Comparison of ENCODE assay signal across 9 mouse cellular contexts in genomic region chr2:27541225-27541624, GRCm38 (mm10). TPM values are rescaled to one million over a fixed set of nuclear protein-coding genes. Genes with fewer than 3 reads are reported as not detected.
DNase-seq lines count a peak whose midpoint lies in the region; ATAC-seq and TF ChIP-seq lines count a peak whose summit lies in the region.
"Had no signal": no experiment of that assay in that cellular context is flagged by ENCODE, and none has a peak within 500 bp of the region (broad histone marks: within the 10 kb centered on the region; RNA-seq: fewer than 3 reads in every experiment).

No protein-coding gene starts in this region.

- 0 out of 2 replicates have a peak overlapping the region, but pooled peaks have one; percentile 62 for H3K9ac ChIP-seq in heart, embryonic 12.5 days
- H3K9ac ChIP-seq in MEL (ENCODE audit: control insufficient read depth, low read depth, low read length, poor library complexity, severe bottlenecking) = peak overlapping the region; percentile 72
- H3K9ac ChIP-seq in hindbrain, embryonic 13.5 days = peak overlapping the region; percentile 76

- no peak for TF ChIP-seq EP300 in MEL (IDR thresholded peaks at IDR 0.05; ENCODE audit: low read depth in 1 of 2, low read length in 2 of 2)

- ATAC-seq in heart, embryonic 12.5 days (ENCODE audit: insufficient number of reproducible peaks, low FRiP score) = no peak
- ATAC-seq in hindbrain, embryonic 13.5 days (ENCODE audit: low FRiP score) = no peak

- no peak for DNase-seq in heart, adult 9 months (ENCODE audit: low spot score in 2 of 2)
- no peak for DNase-seq in MEL (ENCODE audit: low read depth, low spot score)
- no peak for DNase-seq in midbrain, embryonic 10.5 days (ENCODE audit: low spot score)
- DNase-seq in retina, postnatal 1 day = no peak
- no peak for DNase-seq in right cerebral cortex, adult 18-20 months
- DNase-seq in urinary bladder, postnatal 14 days (ENCODE audit: low spot score) = no peak
- DNase-seq: gastrocnemius, postnatal 10 days had no signal

- no peak for TF ChIP-seq CTCF in MEL (IDR thresholded peaks at IDR 0.05 in 2 of 3, conservative IDR thresholded peaks at IDR 0.05 in 1 of 3; ENCODE audit: control insufficient read depth in 1 of 3, insufficient read depth in 1 of 3, low read depth in 2 of 3, low read length in 3 of 3, poor library complexity in 1 of 3, severe bottlenecking in 1 of 3)

- no peaks in the 10 kb centered on the region for H3K9me3 ChIP-seq in heart, embryonic 12.5 days (replicated peaks)
- H3K9me3 ChIP-seq in MEL (replicated peaks; ENCODE audit: insufficient read depth, low read length) = no peaks in the 10 kb centered on the region
- H3K9me3 ChIP-seq in hindbrain, embryonic 13.5 days = no peaks in the 10 kb centered on the region
- H3K9me3 ChIP-seq in midbrain, embryonic 10.5 days (replicated peaks) = no peaks in the 10 kb centered on the region; the same call in 1 of the 2 replicates

- peaks cover 5% of the 10 kb centered on the region for H3K36me3 ChIP-seq in heart, embryonic 12.5 days
- peaks cover 0 to 8% of the 10 kb centered on the region in 2 experiments; a peak in 2 of 4 replicates for H3K36me3 ChIP-seq in MEL (ENCODE audit: control insufficient read depth in 1 of 2, insufficient read depth in 2 of 2, low read length in 2 of 2)
- peaks cover 10% of the 10 kb centered on the region for H3K36me3 ChIP-seq in hindbrain, embryonic 13.5 days
- H3K36me3 ChIP-seq in midbrain, embryonic 10.5 days = peaks cover 9% of the 10 kb centered on the region

- WGBS in heart, embryonic 12.5 days = 86% methylated on average over 3 of the region's 3 CpGs
- WGBS in hindbrain, embryonic 13.5 days = 96% methylated on average over 3 of the region's 3 CpGs
- WGBS in midbrain, embryonic 10.5 days = 96% methylated on average over 3 of the region's 3 CpGs

- H3K4me3 ChIP-seq in heart, embryonic 12.5 days = no peak overlapping the region
- H3K4me3 ChIP-seq in MEL (ENCODE audit: control insufficient read depth in 1 of 2, insufficient read depth in 1 of 2, low read depth in 2 of 2, low read length in 2 of 2) = peak overlapping the region in 1 of 2 experiments; percentile 50; a peak in 1 of 4 replicates
- peak overlapping the region; percentile 50 for H3K4me3 ChIP-seq in hindbrain, embryonic 13.5 days
- peak overlapping the region; percentile 53 for H3K4me3 ChIP-seq in midbrain, embryonic 10.5 days

- no peaks in the 10 kb centered on the region for H3K27me3 ChIP-seq in heart, embryonic 12.5 days (replicated peaks)
- no peaks in the 10 kb centered on the region for H3K27me3 ChIP-seq in MEL (ENCODE audit: control insufficient read depth in 1 of 2, insufficient read depth in 2 of 2, low read length in 2 of 2)
- no peaks in the 10 kb centered on the region for H3K27me3 ChIP-seq in hindbrain, embryonic 13.5 days
- H3K27me3 ChIP-seq in midbrain, embryonic 10.5 days (ENCODE audit: low read depth, poor library complexity, severe bottlenecking) = no peaks in the 10 kb centered on the region

- no peak overlapping the region for H3K27ac ChIP-seq in heart, embryonic 12.5 days (ENCODE audit: poor library complexity, severe bottlenecking)
- H3K27ac ChIP-seq in MEL (ENCODE audit: control insufficient read depth, low read depth, low read length) = no peak overlapping the region
- H3K27ac ChIP-seq in hindbrain, embryonic 13.5 days = peak overlapping the region; percentile 92
- peak overlapping the region; percentile 92; the same call in 1 of the 2 replicates for H3K27ac ChIP-seq in midbrain, embryonic 10.5 days (replicated peaks)

- H3K4me2 ChIP-seq in heart, embryonic 12.5 days = peak overlapping the region; percentile 70
- H3K4me2 ChIP-seq in hindbrain, embryonic 13.5 days = peak overlapping the region; percentile 85

- H3K4me1 ChIP-seq in heart, embryonic 12.5 days (replicated peaks) = peaks cover 16% of the 10 kb centered on the region
- peaks cover 0 to 15% of the 10 kb centered on the region in 2 experiments; a peak in 2 of 4 replicates for H3K4me1 ChIP-seq in MEL (ENCODE audit: control insufficient read depth in 1 of 2, insufficient read depth in 2 of 2, low read length in 2 of 2)
- H3K4me1 ChIP-seq in hindbrain, embryonic 13.5 days (replicated peaks) = peaks cover 23% of the 10 kb centered on the region
- peaks cover 19% of the 10 kb centered on the region for H3K4me1 ChIP-seq in midbrain, embryonic 10.5 days

- TF ChIP-seq POLR2A in MEL (IDR thresholded peaks at IDR 0.05; ENCODE audit: control insufficient read depth in 1 of 2, insufficient read depth in 1 of 2, low read depth in 1 of 2, low read length in 2 of 2, poor library complexity in 1 of 2) = no peak

- H3K79me2 ChIP-seq in MEL (ENCODE audit: control insufficient read depth, insufficient read depth, low read length, poor library complexity) = no peaks in the 10 kb centered on the region; the same call in 1 of the 2 replicates

- TF ChIP-seq RAD21 in MEL (IDR thresholded peaks at IDR 0.05; ENCODE audit: low read depth, low read length) = no peak

TF ChIP-seq in MEL, 35 proteins besides CTCF, POLR2A, EP300 and RAD21:
- TF ChIP-seq ZC3H11A (IDR thresholded peaks at IDR 0.05; ENCODE audit: low read depth, low read length) (no peak), USF2 (IDR thresholded peaks at IDR 0.05; ENCODE audit: borderline replicate concordance in 1 of 2, insufficient read depth in 1 of 2, low read depth in 1 of 2, low read length in 2 of 2) (no peak), POLR2AphosphoS2 (IDR thresholded peaks at IDR 0.05; ENCODE audit: low read length) (no peak), CHD2 (IDR thresholded peaks at IDR 0.05; ENCODE audit: low read length) (no peak), NELFE (IDR thresholded peaks at IDR 0.05; ENCODE audit: low read depth, low read length) (no peak), MXI1 (IDR thresholded peaks at IDR 0.05; ENCODE audit: low read depth, low read length) (no peak), ZKSCAN1 (IDR thresholded peaks at IDR 0.05; ENCODE audit: low read depth, low read length) (no peak), MEF2A (IDR thresholded peaks at IDR 0.05; ENCODE audit: extremely low read depth, insufficient replicate concordance, low read depth, low read length, poor library complexity, severe bottlenecking) (no peak), GATA1 (IDR thresholded peaks at IDR 0.05; ENCODE audit: low read depth, low read length) (no peak)

RNA-seq across cellular contexts. Expression of gene Wdr5, which starts 26.3 kb away (rescaled TPM):
- 33.7 and 36.1 TPM in 2 replicates for polyA plus RNA-seq in heart, embryonic 12.5 days (2016; fragmentation: Nextera tagmentation; extraction: Ambion mirVana)
- 67.0 and 78.3 TPM in 2 replicates for total RNA-seq in MEL (2012; rRNA removed)
- 10 to 100 TPM in 1 of 2 experiments, not detected in 1; 96.9 TPM for polyA plus RNA-seq in MEL (2012; ENCODE audit: insufficient read depth in 1 of 2, insufficient read length in 2 of 2, low read depth in 1 of 2, low replicate concordance in 2 of 2, missing spikeins in 1 of 2)
- 40.7 and 42.3 TPM in 2 replicates for polyA plus RNA-seq in hindbrain, embryonic 13.5 days (2015; fragmentation: Nextera tagmentation; extraction: Ambion mirVana)
- polyA plus RNA-seq in midbrain, embryonic 10.5 days (2016; fragmentation: Nextera tagmentation; extraction: Ambion mirVana) = 76.3 and 84.1 TPM in 2 replicates

RNA-seq across cellular contexts. Expression of gene Brd3, which starts 33.8 kb away (rescaled TPM):
- polyA plus RNA-seq in heart, embryonic 12.5 days (2016; fragmentation: Nextera tagmentation; extraction: Ambion mirVana) = 80.9 and 87.1 TPM in 2 replicates
- total RNA-seq in MEL (2012; rRNA removed) = 10.3 and 10.7 TPM in 2 replicates
- 10 to 100 TPM; 38.7 to 46.9 TPM for polyA plus RNA-seq in MEL (2012; ENCODE audit: insufficient read depth in 1 of 2, insufficient read length in 2 of 2, low read depth in 1 of 2, low replicate concordance in 2 of 2, missing spikeins in 1 of 2)
- polyA plus RNA-seq in hindbrain, embryonic 13.5 days (2015; fragmentation: Nextera tagmentation; extraction: Ambion mirVana) = 130 and 133 TPM in 2 replicates
- 156 and 166 TPM in 2 replicates for polyA plus RNA-seq in midbrain, embryonic 10.5 days (2016; fragmentation: Nextera tagmentation; extraction: Ambion mirVana)

Comparison
In these comparisons a context has a peak if more than half of its experiments do, and no peak if none do; other contexts are left out.
1. H3K27ac ChIP-seq: peak in hindbrain, embryonic 13.5 days (single experiment) and midbrain, embryonic 10.5 days (single experiment); none in heart, embryonic 12.5 days (single experiment) and MEL (single experiment).
2. Peak in every context shown above with its lines, with median percentiles within 50 percentile points of each other: H3K9ac ChIP-seq.